Mouse (Mus musculus): ENCODE data around the gene Kif26a. TPM values are rescaled to one million over a fixed set of nuclear protein-coding genes. Genes with fewer than 3 reads are reported as not detected.

Gene Kif26a
- polyA plus RNA-seq, 1 experiment = not detected

DNA sequence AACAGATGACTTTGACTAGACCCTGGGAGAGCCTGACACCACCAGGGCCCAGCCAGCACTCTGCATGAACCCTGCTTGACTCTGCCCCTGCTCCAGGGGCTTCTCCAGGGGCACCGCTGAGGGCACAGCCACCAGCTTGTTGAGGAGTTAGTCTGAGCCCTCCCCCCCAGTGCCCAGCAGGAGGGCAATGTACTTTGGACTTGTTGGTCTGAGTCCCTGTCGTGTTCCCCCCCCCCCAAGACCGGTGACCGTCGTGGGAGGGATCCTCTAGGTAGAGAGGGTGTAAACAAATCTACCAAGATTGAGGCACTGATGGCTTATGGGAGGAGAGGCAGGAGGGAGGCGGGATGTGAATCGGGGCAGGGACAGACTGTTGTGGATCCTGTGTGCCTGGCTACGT is 12.2 kb downstream of the Kif26a start:
- no peak overlapping the region for H3K27ac ChIP-seq (ENCODE audit: insufficient read depth, low read depth, low read length)
- TF ChIP-seq CTCF (IDR thresholded peaks at IDR 0.05; ENCODE audit: low read depth, low read length) = no peak
- no peak for TF ChIP-seq POLR2A (IDR thresholded peaks at IDR 0.05; ENCODE audit: borderline replicate concordance, low read depth, low read length)
- no peaks in the 10 kb centered on the region for H3K4me1 ChIP-seq (ENCODE audit: control insufficient read depth, insufficient read depth, low read length)
- H3K4me3 ChIP-seq (ENCODE audit: insufficient read depth, low read length) = no peak overlapping the region

DNA sequence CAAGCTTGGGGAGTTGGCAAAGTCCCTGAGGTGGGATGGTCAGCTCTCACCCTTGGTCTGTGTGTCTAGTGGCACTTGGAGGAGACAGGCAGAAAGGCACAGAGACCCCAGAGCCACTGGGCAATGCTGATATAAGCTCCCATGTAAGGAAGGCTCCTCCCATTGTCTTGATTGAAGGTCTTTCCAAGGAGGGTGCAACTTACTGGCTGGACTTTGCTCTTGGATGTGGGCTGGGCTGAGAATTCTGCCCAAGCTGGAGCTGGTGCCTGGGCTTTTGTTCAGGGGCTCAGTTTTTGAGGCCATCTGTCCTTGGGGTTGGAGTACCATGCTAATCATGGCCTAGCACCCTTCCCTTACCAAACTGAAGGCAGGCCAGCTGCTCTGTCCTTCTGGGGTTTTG is 12.8 kb downstream of the Kif26a start:
- Histone ChIP-seq H3K27ac (ENCODE audit: insufficient read depth, low read depth, low read length) (no peak overlapping the region), H3K4me3 (ENCODE audit: insufficient read depth, low read length) (no peak overlapping the region), H3K4me1 (ENCODE audit: control insufficient read depth, insufficient read depth, low read length) (no peaks in the 10 kb centered on the region)
- no peak for TF ChIP-seq CTCF (IDR thresholded peaks at IDR 0.05; ENCODE audit: low read depth, low read length)
- TF ChIP-seq POLR2A (IDR thresholded peaks at IDR 0.05; ENCODE audit: borderline replicate concordance, low read depth, low read length) = no peak

DNA sequence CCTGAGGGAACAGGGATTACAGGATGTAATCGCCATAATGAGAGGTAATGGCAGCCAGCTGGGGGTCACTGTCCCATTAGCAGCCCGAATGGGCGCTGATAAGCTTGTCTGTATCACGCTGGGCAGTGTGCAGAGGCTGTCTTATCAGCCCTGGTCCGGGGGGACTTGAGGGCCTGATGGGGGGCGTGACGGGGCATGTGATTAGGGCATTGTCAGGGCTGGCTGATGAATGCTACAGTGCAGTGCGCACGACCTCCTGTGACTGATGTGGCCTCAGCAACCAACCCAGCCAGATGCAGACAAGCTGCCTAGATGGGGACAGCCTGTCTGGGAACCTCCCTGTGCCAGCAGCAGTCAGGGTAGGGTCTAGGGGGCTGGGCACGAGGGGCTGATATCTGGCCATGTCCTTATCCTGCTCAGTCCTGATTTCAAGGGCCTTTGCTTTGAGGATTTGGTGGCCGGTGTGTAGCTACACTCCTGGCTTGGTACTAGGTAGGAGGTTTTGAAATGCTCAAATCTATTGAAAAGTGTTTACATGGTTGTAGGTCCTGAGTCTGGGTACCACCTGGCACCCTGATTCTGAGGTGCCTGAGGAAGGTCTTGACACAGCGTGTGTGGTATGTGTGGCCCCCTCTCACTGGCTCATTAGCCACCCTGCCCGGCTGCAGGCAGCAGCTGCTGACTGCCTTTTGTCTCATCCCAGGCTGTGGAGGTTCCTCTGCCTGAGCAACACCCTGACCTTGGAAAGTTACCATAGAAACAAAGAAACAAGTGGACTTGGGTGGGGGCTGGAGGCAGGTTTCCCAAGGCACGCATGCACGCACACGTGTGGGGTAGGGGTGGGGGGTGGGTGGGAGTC is 18.2 kb downstream of the Kif26a start:
- H3K27ac ChIP-seq (ENCODE audit: insufficient read depth, low read depth, low read length) = no peak overlapping the region
- no peaks in the 10 kb centered on the region for H3K4me1 ChIP-seq (ENCODE audit: control insufficient read depth, insufficient read depth, low read length)
- no peak overlapping the region for H3K4me3 ChIP-seq (ENCODE audit: insufficient read depth, low read length)
- TF ChIP-seq CTCF (IDR thresholded peaks at IDR 0.05; ENCODE audit: low read depth, low read length) = no peak
- no peak for TF ChIP-seq POLR2A (IDR thresholded peaks at IDR 0.05; ENCODE audit: borderline replicate concordance, low read depth, low read length)

DNA sequence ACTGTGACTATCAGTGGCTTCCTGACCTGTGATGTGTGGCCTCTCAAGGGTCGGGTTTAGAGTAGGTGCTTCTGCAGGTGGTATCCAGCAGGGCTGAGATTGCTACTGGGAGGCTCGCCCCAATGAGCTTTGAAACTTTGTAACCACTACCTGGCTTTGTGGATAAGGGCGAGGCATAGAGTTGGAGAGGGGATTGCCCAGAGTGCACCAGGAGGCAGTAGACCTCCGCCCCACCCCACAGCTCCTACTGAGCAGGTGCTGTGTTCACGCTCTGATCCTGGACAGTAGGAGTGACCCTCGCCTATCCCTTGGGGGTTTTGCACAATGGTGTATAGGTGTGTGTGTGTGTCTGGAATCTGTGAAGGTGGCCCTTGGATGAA is 18.8 kb downstream of the Kif26a start:
- H3K27ac ChIP-seq (ENCODE audit: insufficient read depth, low read depth, low read length) = no peak overlapping the region
- H3K4me1 ChIP-seq (ENCODE audit: control insufficient read depth, insufficient read depth, low read length) = no peaks in the 10 kb centered on the region
- TF ChIP-seq CTCF (IDR thresholded peaks at IDR 0.05; ENCODE audit: low read depth, low read length) = no peak
- TF ChIP-seq POLR2A (IDR thresholded peaks at IDR 0.05; ENCODE audit: borderline replicate concordance, low read depth, low read length) = no peak
- no peak overlapping the region for H3K4me3 ChIP-seq (ENCODE audit: insufficient read depth, low read length)

DNA sequence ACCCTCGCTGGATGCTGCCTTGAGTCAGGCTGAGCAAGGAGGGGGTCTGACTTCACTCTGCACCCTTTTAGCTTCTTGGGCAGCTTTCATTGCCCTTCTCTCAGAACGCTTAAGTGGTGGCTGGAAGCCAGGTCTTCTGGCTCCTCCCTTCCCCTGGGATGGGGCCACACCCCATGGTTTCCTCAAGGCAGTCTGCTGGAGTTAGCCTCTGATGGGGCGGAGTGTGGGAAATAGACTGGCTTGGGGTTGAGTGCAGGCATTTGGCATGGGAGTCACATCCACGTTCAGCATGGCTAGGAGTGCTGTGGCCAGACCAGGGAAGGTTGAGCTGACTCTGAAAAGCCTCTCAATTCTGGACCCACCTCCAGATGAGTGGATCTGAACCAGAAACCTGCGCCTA is 23.2 kb downstream of the Kif26a start:
- Histone ChIP-seq H3K4me1 (ENCODE audit: control insufficient read depth, insufficient read depth, low read length) (no peaks in the 10 kb centered on the region), H3K27ac (ENCODE audit: insufficient read depth, low read depth, low read length) (no peak overlapping the region), H3K4me3 (ENCODE audit: insufficient read depth, low read length) (no peak overlapping the region)
- no peak for TF ChIP-seq CTCF (IDR thresholded peaks at IDR 0.05; ENCODE audit: low read depth, low read length)
- no peak for TF ChIP-seq POLR2A (IDR thresholded peaks at IDR 0.05; ENCODE audit: borderline replicate concordance, low read depth, low read length)

DNA sequence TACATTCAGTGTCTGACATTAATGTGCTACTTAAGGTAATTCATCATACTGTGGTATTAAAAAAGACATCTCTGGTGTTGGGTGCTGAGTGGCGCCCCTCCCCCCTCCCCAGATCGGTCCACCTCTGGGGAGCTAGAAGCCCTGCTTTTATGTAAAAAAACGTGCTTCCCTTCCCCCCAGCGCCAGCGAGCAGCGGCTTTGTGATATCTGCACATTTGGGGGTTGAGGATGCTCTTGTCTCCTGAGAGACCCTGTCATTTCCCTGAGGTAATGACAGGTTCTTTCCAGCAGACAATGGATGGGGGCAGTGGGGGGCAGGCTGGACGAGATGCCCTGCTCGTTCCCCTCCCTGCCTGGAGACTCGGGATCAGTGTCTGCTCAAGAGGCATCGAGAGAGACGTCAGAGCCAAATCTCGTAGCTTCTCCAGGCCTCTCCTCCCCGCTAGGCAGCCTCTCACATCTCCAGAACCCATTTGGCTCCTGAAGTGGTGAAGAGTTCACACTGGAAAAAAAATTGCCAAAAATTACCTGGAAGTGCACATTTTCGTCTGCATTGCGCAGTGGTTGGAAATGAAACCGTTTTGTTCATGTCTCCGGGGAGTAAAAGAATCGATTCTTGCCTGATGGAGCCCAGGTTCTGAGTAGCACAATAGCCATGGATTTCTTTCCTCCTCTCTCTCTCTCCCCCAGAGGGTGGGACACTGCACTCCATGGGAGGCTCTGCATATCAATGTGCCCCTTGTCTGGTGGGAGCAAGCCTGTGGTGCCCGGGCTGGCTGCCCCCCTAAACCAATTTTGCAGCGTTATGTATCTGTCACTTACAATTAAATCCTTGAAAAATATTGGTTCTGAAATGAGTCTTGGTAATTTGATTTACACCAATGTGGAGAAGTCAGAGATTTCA is 24.9 kb downstream of the Kif26a start:
- no peak overlapping the region for H3K27ac ChIP-seq (ENCODE audit: insufficient read depth, low read depth, low read length)
- no peak for TF ChIP-seq CTCF (IDR thresholded peaks at IDR 0.05; ENCODE audit: low read depth, low read length)
- no peak for TF ChIP-seq POLR2A (IDR thresholded peaks at IDR 0.05; ENCODE audit: borderline replicate concordance, low read depth, low read length)

DNA sequence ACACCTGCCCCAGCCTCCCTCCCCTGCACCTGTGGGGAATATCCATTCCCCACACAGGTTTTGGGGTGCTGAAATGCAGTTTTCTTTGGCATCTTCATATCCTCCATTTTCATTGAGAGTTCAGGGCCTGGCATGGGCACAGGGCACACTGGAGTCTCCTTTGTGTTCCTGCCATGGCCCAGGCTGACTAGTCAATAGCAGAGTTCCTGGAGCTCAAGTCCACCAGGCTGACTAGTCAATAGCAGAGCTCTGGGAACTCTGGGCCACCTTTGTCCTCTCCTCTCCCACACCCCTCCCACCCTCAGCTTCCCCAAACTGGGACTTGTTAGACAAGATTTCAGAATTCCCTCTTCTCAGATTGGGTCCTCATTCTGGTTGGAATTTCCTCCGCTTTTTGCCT is 25.6 kb downstream of the Kif26a start:
- H3K27ac ChIP-seq (ENCODE audit: insufficient read depth, low read depth, low read length) = no peak overlapping the region

More for the DNA sequence above, 24.9 kb downstream of the Kif26a start:
- H3K4me1 ChIP-seq (ENCODE audit: control insufficient read depth, insufficient read depth, low read length) = no peaks in the 10 kb centered on the region
- H3K4me3 ChIP-seq (ENCODE audit: insufficient read depth, low read length) = no peak overlapping the region

DNA sequence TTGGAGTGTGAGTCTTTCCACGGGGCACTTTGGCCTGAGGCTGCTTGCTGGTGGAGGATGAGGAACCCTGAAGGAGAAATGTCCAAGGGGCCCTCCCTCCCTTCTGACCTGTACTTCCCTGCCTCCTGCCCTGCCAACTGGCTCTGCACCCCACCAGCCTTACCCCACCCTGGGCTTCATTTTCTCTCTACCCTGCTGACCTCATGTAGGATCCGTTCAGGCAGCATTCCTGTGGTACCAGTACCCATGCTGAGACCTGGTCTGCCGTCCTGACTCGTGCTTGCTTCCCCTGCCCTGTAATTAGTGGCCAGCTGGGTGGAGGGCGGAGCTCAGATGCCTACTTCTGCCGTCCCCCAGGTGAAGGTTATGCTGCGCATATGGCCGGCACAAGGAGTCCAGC is 26.2 kb downstream of the Kif26a start:
- no peak for TF ChIP-seq POLR2A (IDR thresholded peaks at IDR 0.05; ENCODE audit: borderline replicate concordance, low read depth, low read length)
- TF ChIP-seq CTCF (IDR thresholded peaks at IDR 0.05; ENCODE audit: low read depth, low read length) = no peak
- H3K27ac ChIP-seq (ENCODE audit: insufficient read depth, low read depth, low read length) = no peak overlapping the region
- H3K4me3 ChIP-seq (ENCODE audit: insufficient read depth, low read length) = no peak overlapping the region
- H3K4me1 ChIP-seq (ENCODE audit: control insufficient read depth, insufficient read depth, low read length) = no peaks in the 10 kb centered on the region

More for the DNA sequence above, 25.6 kb downstream of the Kif26a start:
- H3K4me3 ChIP-seq (ENCODE audit: insufficient read depth, low read length) = no peak overlapping the region
- no peaks in the 10 kb centered on the region for H3K4me1 ChIP-seq (ENCODE audit: control insufficient read depth, insufficient read depth, low read length)
- TF ChIP-seq POLR2A (IDR thresholded peaks at IDR 0.05; ENCODE audit: borderline replicate concordance, low read depth, low read length) (no peak), CTCF (IDR thresholded peaks at IDR 0.05; ENCODE audit: low read depth, low read length) (no peak)

DNA sequence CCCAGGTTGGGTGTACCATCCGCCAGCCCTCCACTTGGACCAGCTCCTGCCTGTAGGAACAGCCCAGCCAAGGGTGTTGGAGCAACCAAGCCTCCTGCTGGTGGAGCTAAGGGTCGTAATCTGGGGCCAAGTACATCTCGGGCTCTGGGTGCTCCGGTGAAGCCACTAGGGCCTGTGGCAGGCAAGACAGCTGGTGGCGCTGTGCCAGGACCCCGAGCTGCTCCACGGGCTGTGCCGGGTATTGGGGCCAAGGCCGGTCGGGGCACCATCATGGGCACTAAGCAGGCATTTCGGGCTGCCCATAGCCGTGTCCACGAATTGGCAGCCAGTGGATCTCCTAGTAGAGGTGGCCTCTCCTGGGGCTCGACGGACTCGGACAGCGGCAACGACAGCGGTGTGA is 31.7 kb downstream of the Kif26a start:
- TF ChIP-seq CTCF (IDR thresholded peaks at IDR 0.05; ENCODE audit: low read depth, low read length) (no peak), POLR2A (IDR thresholded peaks at IDR 0.05; ENCODE audit: borderline replicate concordance, low read depth, low read length) (no peak)
- H3K4me1 ChIP-seq (ENCODE audit: control insufficient read depth, insufficient read depth, low read length) = no peaks in the 10 kb centered on the region
- H3K4me3 ChIP-seq (ENCODE audit: insufficient read depth, low read length) = no peak overlapping the region
- H3K27ac ChIP-seq (ENCODE audit: insufficient read depth, low read depth, low read length) = no peak overlapping the region

DNA sequence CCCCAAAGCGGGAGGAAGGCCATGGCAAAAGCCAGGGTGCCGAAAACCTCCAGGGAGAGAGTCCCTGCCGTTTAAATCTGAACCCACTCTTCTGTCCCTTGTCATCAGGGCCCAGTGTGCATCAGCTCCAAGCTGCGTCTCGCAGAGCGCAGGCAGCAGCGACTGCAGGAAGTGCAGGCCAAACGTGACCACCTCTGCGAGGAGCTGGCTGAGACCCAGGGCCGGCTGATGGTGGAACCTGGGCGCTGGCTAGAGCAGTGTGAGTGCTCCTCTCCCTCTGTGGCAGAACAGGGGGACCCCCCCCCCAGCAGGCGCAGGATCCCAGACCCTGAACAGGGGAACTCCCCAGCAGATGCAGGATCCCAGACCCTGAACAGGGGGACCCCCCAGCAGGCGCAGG is 33.7 kb downstream of the Kif26a start:
- H3K4me3 ChIP-seq (ENCODE audit: insufficient read depth, low read length) = no peak overlapping the region
- H3K27ac ChIP-seq (ENCODE audit: insufficient read depth, low read depth, low read length) = no peak overlapping the region
- no peaks in the 10 kb centered on the region for H3K4me1 ChIP-seq (ENCODE audit: control insufficient read depth, insufficient read depth, low read length)
- TF ChIP-seq POLR2A (IDR thresholded peaks at IDR 0.05; ENCODE audit: borderline replicate concordance, low read depth, low read length) = no peak
- TF ChIP-seq CTCF (IDR thresholded peaks at IDR 0.05; ENCODE audit: low read depth, low read length) = no peak
